Mouse (Mus musculus) testis, adult 2 months (tissue): ENCODE measurements at regions not wholly inside any gene's neighbourhood (a gene's known extent, or its start where the extent isn't known, plus 50 kb on each side); places are given as distances from the start of the nearest gene placed in this dataset.

Experiments used
- H3K27ac ChIP-seq: fragments of 200-500 bp; 2 replicates; pipeline ENCODE4 v1.5.1; 2012; ENCODE audit warnings: low read depth, low read length; ENCODE audit not compliant: control insufficient read depth, insufficient read depth
- H3K27me3 ChIP-seq: fragments of 200-500 bp; 2 replicates; pipeline ENCODE4 v1.6.1; 2012; ENCODE audit warnings: mild to moderate bottlenecking, low read length, moderate library complexity; ENCODE audit not compliant: control insufficient read depth, insufficient read depth
- H3K36me3 ChIP-seq: fragments of 200-500 bp; 2 replicates; pipeline ENCODE4 v1.6.1; 2012; ENCODE audit warnings: mild to moderate bottlenecking, low read length; ENCODE audit not compliant: control insufficient read depth, insufficient read depth
- H3K4me1 ChIP-seq: fragments of 200-500 bp; 2 replicates; pipeline ENCODE4 v1.6.1; 2012; ENCODE audit warnings: low read length; ENCODE audit not compliant: control insufficient read depth, insufficient read depth
- H3K4me3 ChIP-seq: fragments of 200-500 bp; 2 replicates; pipeline ENCODE4 v1.5.1; 2012; ENCODE audit warnings: low read depth, mild to moderate bottlenecking, low read length, moderate library complexity, mixed read lengths; ENCODE audit not compliant: control insufficient read depth
- CTCF ChIP-seq: fragments of 200-500 bp; IDR thresholded peaks from 2 replicates; pipeline ENCODE4 v1.5.1; 2012; ENCODE audit warnings: low read depth, mild to moderate bottlenecking, inconsistent platforms, low read length, moderate library complexity; ENCODE audit not compliant: control insufficient read depth, insufficient read depth, insufficient replicate concordance
- POLR2A ChIP-seq: fragments of 200-500 bp; IDR thresholded peaks from 2 replicates; pipeline ENCODE4 v1.6.1; 2012; ENCODE audit warnings: low read depth, mild to moderate bottlenecking, inconsistent platforms, low read length, moderate library complexity; ENCODE audit not compliant: control insufficient read depth

- TF ChIP-seq POLR2A = no peak
- Histone ChIP-seq H3K36me3 (no peaks in the 10 kb centered on the region), H3K4me3 (no peak overlapping the region), H3K27ac (no peak overlapping the region), H3K4me1 (peaks cover 3% of the 10 kb centered on the region; the same call in 1 of the 2 replicates), H3K27me3 (no peaks in the 10 kb centered on the region)
Observed at GRCm38 (mm10) chr15:95714408-95714807, 58.6 kb upstream of the Dbx2 start.

GRCm38 (mm10) chr15:95715941-95716340 lies 60.2 kb upstream of the Dbx2 start:
- Histone ChIP-seq H3K36me3 (no peaks in the 10 kb centered on the region), H3K4me3 (no peak overlapping the region), H3K4me1 (peaks cover 3% of the 10 kb centered on the region; the same call in 1 of the 2 replicates), H3K27ac (no peak overlapping the region), H3K27me3 (no peaks in the 10 kb centered on the region)
- TF ChIP-seq CTCF = no peak

DNA sequence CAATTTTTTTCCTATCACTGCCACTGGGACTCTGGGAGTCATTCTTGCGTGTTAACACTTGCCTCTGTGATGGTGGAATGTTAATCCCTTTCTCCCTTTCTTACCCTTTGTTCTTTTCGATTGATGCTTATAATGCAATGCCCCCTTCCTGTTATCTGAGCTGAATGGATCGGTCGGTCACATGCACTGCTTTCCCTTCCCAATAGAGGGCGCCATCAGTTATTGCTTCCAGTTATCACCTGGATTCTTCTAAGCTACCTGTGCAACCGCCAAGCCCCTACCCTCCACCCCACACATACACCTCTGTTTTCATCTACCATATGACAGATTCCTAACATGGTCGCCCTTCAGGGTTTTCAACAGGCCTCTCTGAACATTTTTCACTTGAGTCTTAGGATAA lies 66.9 kb upstream of the Ano6 start:
- Histone ChIP-seq H3K4me3 (no peak overlapping the region), H3K36me3 (no peaks in the 10 kb centered on the region), H3K27me3 (no peaks in the 10 kb centered on the region), H3K27ac (no peak overlapping the region), H3K4me1 (peaks cover 3% of the 10 kb centered on the region)
- no peak for TF ChIP-seq POLR2A
- TF ChIP-seq CTCF = peak; percentile 28; the same call in 1 of the 2 replicates

GRCm38 (mm10) chr15:95725866-95726265 lies 64.8 kb upstream of the Ano6 start:
- peak; percentile 90 for TF ChIP-seq CTCF
- no peak for TF ChIP-seq POLR2A
- no peaks in the 10 kb centered on the region for H3K36me3 ChIP-seq
- no peak overlapping the region for H3K4me3 ChIP-seq
- no peaks in the 10 kb centered on the region for H3K27me3 ChIP-seq
- peaks cover 3% of the 10 kb centered on the region for H3K4me1 ChIP-seq
- no peak overlapping the region for H3K27ac ChIP-seq

DNA sequence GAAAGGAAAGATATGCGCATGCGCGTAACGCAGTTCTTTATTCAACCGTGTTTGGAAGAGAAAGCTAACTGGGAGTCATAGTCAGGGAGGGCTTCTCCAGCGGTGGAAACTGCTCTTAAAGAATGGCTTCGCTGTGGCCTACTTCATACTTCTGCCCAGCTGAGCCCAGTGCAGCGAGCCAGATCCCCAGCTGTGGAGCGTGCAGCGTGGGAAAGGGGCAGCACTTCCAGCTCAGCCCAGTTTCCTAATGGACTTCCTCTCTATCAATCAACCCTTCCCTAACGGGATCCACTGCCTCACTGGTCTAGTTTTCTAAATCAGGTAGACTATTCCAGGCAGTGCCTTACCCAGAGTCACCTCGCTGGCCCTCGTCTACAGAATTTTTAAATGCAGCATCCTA lies 64.1 kb upstream of the Ano6 start:
- peaks cover 3% of the 10 kb centered on the region for H3K4me1 ChIP-seq
- TF ChIP-seq CTCF (no peak), POLR2A (no peak)
- H3K4me3 ChIP-seq = peak overlapping the region; percentile 30
- no peaks in the 10 kb centered on the region for H3K36me3 ChIP-seq
- no peaks in the 10 kb centered on the region for H3K27me3 ChIP-seq
- H3K27ac ChIP-seq = no peak overlapping the region

- Histone ChIP-seq H3K36me3 (no peaks in the 10 kb centered on the region), H3K4me1 (no peaks in the 10 kb centered on the region), H3K27ac (no peak overlapping the region), H3K4me3 (no peak overlapping the region), H3K27me3 (no peaks in the 10 kb centered on the region)
- TF ChIP-seq POLR2A (no peak), CTCF (no peak)
Observed at GRCm38 (mm10) chr15:95735746-95736145, 54.9 kb upstream of the Ano6 start.
